Mouse (Mus musculus) heart, postnatal 0 days (tissue): Measurements from ENCODE around the gene Ern1. TPM values are rescaled to one million over a fixed set of nuclear protein-coding genes. Genes with fewer than 3 reads are reported as not detected.

Source experiments
- ATAC-seq: fragments of 200-750 bp; cut with Nextera tagmentation; 2 replicates; pipeline ENCODE4 v1.8.0; 2017; ENCODE audit warnings: low read depth, moderate number of reproducible peaks, moderate library complexity; ENCODE audit not compliant: insufficient read depth
- DNase-seq: peaks from one replicate; pipeline ENCODE4 v3.0.0-alpha.2; 2016; ENCODE audit warnings: low spot score
- H3K27ac ChIP-seq: fragments of 300-500 bp; sonication (generic); 2 replicates; pipeline ENCODE4 v1.5.1; 2014; ENCODE audit warnings: low read depth, mild to moderate bottlenecking
- H3K27me3 ChIP-seq: fragments of 300-500 bp; sonication (generic); 2 replicates; pipeline ENCODE4 v1.6.1; 2014; ENCODE audit warnings: low read length, mixed read lengths; ENCODE audit not compliant: control insufficient read depth, insufficient read depth
- H3K36me3 ChIP-seq: fragments of 300-500 bp; sonication (generic); replicated peaks from 2 replicates; pipeline ENCODE4 v1.6.1; 2014; ENCODE audit warnings: low read length, mixed read lengths; ENCODE audit not compliant: control insufficient read depth, insufficient read depth
- H3K4me1 ChIP-seq: fragments of 300-500 bp; sonication (generic); 2 replicates; pipeline ENCODE4 v1.6.1; 2014; ENCODE audit warnings: antibody characterized with exemption; ENCODE audit not compliant: control insufficient read depth, insufficient read depth
- H3K4me2 ChIP-seq: fragments of 300-500 bp; sonication (generic); 2 replicates; pipeline ENCODE4 v1.6.1; 2014; ENCODE audit warnings: low read depth, mild to moderate bottlenecking, low read length, moderate library complexity
- H3K4me3 ChIP-seq: fragments of 300-500 bp; sonication (generic); 2 replicates; pipeline ENCODE4 v1.5.1; 2014; ENCODE audit warnings: low read depth, low read length
- H3K9ac ChIP-seq: fragments of 300-500 bp; sonication (generic); replicated peaks from 2 replicates; pipeline ENCODE4 v1.6.1; 2014; ENCODE audit warnings: low read depth, low read length, mixed read lengths
- H3K9me3 ChIP-seq: fragments of 300-500 bp; sonication (generic); replicated peaks from 2 replicates; pipeline ENCODE4 v1.6.1; 2016; ENCODE audit warnings: low read length; ENCODE audit not compliant: control insufficient read depth
- CTCF ChIP-seq: IDR thresholded peaks from 2 replicates; pipeline ENCODE4 v1.5.1; 2016; ENCODE audit warnings: antibody characterized with exemption, control low read depth, low read depth
- EP300 ChIP-seq: IDR thresholded peaks from 2 replicates; pipeline ENCODE4 v1.6.1; 2016; ENCODE audit warnings: antibody characterized with exemption, low read depth
- WGBS: fragments of 180-500 bp; shearing (Covaris S2); extraction: QIAGEN DNeasy Blood & Tissue Kit; methylation state at CpG from one replicate; pipeline ENCODE4 v1.1.7; 2014; 5-methylcytosine and 5-hydroxymethylcytosine counted together
- polyA plus RNA-seq: library from polyadenylated mRNA; unstranded; fragments of >200 nt; fragmentation: Nextera tagmentation; extraction: Ambion mirVana; gene quantifications from 2 replicates; pipeline ENCODE4 v1.2.1, GENCODE M21; 2015
- total RNA-seq: library from RNA; depleted of rRNA; stranded (reverse); fragments of >200 nt; gene quantifications from 2 replicates; pipeline ENCODE4 v1.2.3, GENCODE M21; 2014; ENCODE audit warnings: low replicate concordance

Ern1 gene
- total and polyA plus RNA-seq, 2 experiments from 2014 or later: 2.6 to 5.0 TPM

DNA sequence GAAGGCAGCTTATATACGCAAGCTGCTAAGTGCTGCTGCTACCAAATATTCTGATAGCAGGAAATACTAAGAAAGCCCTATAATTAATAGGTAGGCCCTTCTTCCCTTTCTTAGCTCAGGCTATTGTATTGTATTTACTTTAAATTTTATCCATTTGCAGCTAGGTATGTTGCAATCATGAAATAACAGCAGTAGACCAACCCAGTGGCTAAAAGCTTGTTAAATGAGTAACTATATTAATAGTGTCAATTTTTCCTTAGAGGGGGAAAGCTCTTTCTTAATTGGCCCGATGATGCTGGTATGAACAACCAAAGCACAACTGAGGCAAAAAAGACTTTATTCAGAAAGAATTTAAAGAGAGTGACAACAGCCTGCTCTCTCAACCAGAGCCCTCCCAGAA lies 59.1 kb downstream of the Ern1 start:
- WGBS: 90% methylated on average over 2 of the region's 2 CpGs
- ATAC-seq (no peak), DNase-seq (no peak)
- no peak overlapping the region for H3K4me3 ChIP-seq
- H3K4me1 ChIP-seq: no peaks in the 10 kb centered on the region
- TF ChIP-seq EP300 (no peak), CTCF (no peak)
- H3K9me3 ChIP-seq: no peaks in the 10 kb centered on the region
- 0 out of 2 replicates have a peak, but pooled peaks cover 11% of the 10 kb centered on the region for H3K36me3 ChIP-seq
- no peak overlapping the region for H3K27ac ChIP-seq
- no peak overlapping the region for H3K9ac ChIP-seq
- no peaks in the 10 kb centered on the region for H3K27me3 ChIP-seq
- no peak overlapping the region for H3K4me2 ChIP-seq

GRCm38 (mm10) chr11:106428106-106428505 lies 59.5 kb downstream of the Ern1 start:
- no peak for ATAC-seq
- no peaks in the 10 kb centered on the region for H3K27me3 ChIP-seq
- no peaks in the 10 kb centered on the region for H3K4me1 ChIP-seq
- no peak for TF ChIP-seq EP300
- no peak for TF ChIP-seq CTCF
- no peak overlapping the region for H3K4me2 ChIP-seq
- no peak overlapping the region for H3K9ac ChIP-seq
- WGBS: 76% methylated on average over 4 of the region's 4 CpGs
- no peak for DNase-seq
- no peak overlapping the region for H3K27ac ChIP-seq
- H3K4me3 ChIP-seq: no peak overlapping the region
- 0 out of 2 replicates have a peak, but pooled peaks cover 9% of the 10 kb centered on the region for H3K36me3 ChIP-seq
- no peaks in the 10 kb centered on the region for H3K9me3 ChIP-seq

- Histone ChIP-seq H3K4me1 (no peaks in the 10 kb centered on the region), H3K4me3 (no peak overlapping the region), H3K27ac (no peak overlapping the region), H3K27me3 (no peaks in the 10 kb centered on the region), H3K4me2 (no peak overlapping the region), H3K9me3 (no peaks in the 10 kb centered on the region), H3K9ac (no peak overlapping the region), H3K36me3 (0 out of 2 replicates have a peak, but pooled peaks cover 9% of the 10 kb centered on the region)
- TF ChIP-seq EP300: no peak
- no peak for TF ChIP-seq CTCF
- 63% methylated on average over 4 of the region's 4 CpGs for WGBS
- DNase-seq: no peak
- no peak for ATAC-seq
Observed at GRCm38 (mm10) chr11:106426447-106426846, 61.2 kb downstream of the Ern1 start.

DNA sequence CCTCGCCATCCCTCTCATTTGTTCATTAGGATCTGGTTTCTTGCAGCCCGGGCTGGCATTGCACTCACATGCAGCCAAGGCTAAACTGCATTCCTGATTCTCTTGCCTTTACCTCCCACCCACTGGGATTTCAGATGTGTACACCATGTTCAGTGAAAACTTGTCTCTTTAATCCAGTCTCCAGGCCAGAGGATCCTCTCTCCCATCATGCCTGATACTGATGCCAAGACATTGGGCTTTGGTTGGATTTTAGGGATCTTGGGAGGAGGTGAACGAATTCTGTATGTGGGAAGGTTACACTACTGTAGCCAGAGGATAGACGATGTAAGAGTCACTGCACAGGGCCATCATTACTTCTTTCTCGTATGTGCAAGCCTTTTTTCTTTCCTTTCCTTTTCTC lies 62.5 kb downstream of the Ern1 start:
- WGBS: 91% methylated on average over 5 of the region's 5 CpGs
- ATAC-seq: no peak
- Histone ChIP-seq H3K36me3 (0 out of 2 replicates have a peak, but pooled peaks cover 9% of the 10 kb centered on the region), H3K4me1 (no peaks in the 10 kb centered on the region), H3K9ac (no peak overlapping the region), H3K27me3 (no peaks in the 10 kb centered on the region), H3K9me3 (no peaks in the 10 kb centered on the region), H3K27ac (no peak overlapping the region), H3K4me2 (no peak overlapping the region), H3K4me3 (no peak overlapping the region)
- TF ChIP-seq EP300 (no peak), CTCF (no peak)
- DNase-seq: no peak

DNA sequence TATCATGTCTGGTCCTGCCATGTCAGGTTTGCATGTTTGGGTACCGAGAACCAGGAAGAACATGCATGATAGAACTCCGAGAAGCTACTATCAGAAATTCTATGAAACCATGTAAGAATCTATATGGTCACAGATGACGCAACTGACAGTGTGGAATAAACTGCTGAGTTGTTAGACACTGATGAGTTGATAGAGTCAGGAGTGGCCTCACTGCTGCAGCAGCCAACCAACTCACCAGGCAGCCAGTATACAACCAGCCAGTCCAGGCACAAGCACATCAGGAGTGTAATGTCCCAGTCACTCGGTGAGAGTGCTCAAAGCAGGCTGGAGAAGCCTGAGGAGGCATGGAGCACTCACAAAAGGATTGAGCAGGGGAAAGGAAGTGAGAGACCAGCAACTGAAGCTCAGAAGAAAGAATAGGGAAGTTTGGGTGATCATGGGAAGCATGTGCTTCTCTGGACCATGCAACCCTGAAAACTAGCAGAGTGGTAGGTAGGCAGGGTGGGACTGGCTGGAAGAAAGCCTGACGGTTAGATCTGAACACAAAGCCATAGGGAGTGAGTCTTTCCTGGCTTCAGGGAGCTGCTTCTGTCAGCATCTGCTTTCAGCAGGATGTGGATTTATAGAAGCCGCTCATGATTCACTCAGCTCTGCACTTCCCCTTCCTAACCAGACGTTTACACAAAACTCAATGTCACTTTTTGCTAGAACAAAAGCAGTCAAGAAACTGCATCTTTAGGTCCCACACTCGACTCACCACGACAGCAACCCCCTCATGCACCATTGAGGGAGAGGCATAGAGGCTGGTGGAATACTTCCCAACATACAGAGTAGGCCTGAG lies 68.2 kb downstream of the Ern1 start:
- TF ChIP-seq EP300 (no peak), CTCF (no peak)
- H3K4me1 ChIP-seq: no peaks in the 10 kb centered on the region
- H3K4me3 ChIP-seq: no peak overlapping the region
- DNase-seq (no peak), ATAC-seq (no peak)
- H3K9me3 ChIP-seq: no peaks in the 10 kb centered on the region
- no peaks in the 10 kb centered on the region for H3K27me3 ChIP-seq
- peaks cover 3% of the 10 kb centered on the region for H3K36me3 ChIP-seq
- 66% methylated on average over 9 of the region's 9 CpGs for WGBS
- no peak overlapping the region for H3K4me2 ChIP-seq
- H3K9ac ChIP-seq: no peak overlapping the region
- H3K27ac ChIP-seq: 0 out of 2 replicates have a peak overlapping the region, but pooled peaks have one; percentile 18
